Mouse (Mus musculus) embryonic facial prominence, embryonic 12.5 days (tissue): ENCODE measurements around the gene Slc22a3. TPM values are rescaled to one million over a fixed set of nuclear protein-coding genes. Genes with fewer than 3 reads are reported as not detected.
A peak's percentile ranks its signal among the peaks of the same experiment; 100 is the strongest.

Source experiments
- ATAC-seq: fragments of 200-750 bp; cut with Nextera tagmentation; 2 replicates; pipeline ENCODE4 v1.8.0; 2017; ENCODE audit not compliant: insufficient number of reproducible peaks, insufficient read depth, low FRiP score, low TSS enrichment
- H3K27ac ChIP-seq: fragments of 300-500 bp; sonication (generic); 2 replicates; pipeline ENCODE4 v1.5.1; 2016; ENCODE audit warnings: mild to moderate bottlenecking
- H3K27me3 ChIP-seq: fragments of 300-500 bp; sonication (generic); 2 replicates; pipeline ENCODE4 v1.6.1; 2016; ENCODE audit warnings: mild to moderate bottlenecking, moderate library complexity
- H3K36me3 ChIP-seq: fragments of 300-500 bp; sonication (generic); 2 replicates; pipeline ENCODE4 v1.6.1; 2016; ENCODE audit warnings: mild to moderate bottlenecking
- H3K4me1 ChIP-seq: fragments of 300-500 bp; sonication (generic); 2 replicates; pipeline ENCODE4 v1.6.1; 2016
- H3K4me2 ChIP-seq: fragments of 300-500 bp; sonication (generic); replicated peaks from 2 replicates; pipeline ENCODE4 v1.6.1; 2016; ENCODE audit warnings: mild to moderate bottlenecking, moderate library complexity
- H3K4me3 ChIP-seq: fragments of 300-500 bp; sonication (generic); 2 replicates; pipeline ENCODE4 v1.5.1; 2016; ENCODE audit warnings: mild to moderate bottlenecking
- H3K9ac ChIP-seq: fragments of 300-500 bp; sonication (generic); 2 replicates; pipeline ENCODE4 v1.6.1; 2016; ENCODE audit warnings: mild to moderate bottlenecking, moderate library complexity
- H3K9me3 ChIP-seq: fragments of 300-500 bp; sonication (generic); 2 replicates; pipeline ENCODE4 v1.6.1; 2016; ENCODE audit warnings: mild to moderate bottlenecking, moderate library complexity
- WGBS: fragments of 180-500 bp; shearing (Covaris S2); methylation state at CpG from one replicate; pipeline ENCODE4 v1.1.7; 2016; 5-methylcytosine and 5-hydroxymethylcytosine counted together
- polyA plus RNA-seq: library from polyadenylated mRNA; unstranded; fragments of >200 nt; fragmentation: Nextera tagmentation; extraction: Ambion mirVana; gene quantifications from 2 replicates; pipeline ENCODE4 v1.2.1, GENCODE M21; 2016

The Slc22a3 gene
- polyA plus RNA-seq, 1 experiment from 2014 or later: 0.26 TPM

DNA sequence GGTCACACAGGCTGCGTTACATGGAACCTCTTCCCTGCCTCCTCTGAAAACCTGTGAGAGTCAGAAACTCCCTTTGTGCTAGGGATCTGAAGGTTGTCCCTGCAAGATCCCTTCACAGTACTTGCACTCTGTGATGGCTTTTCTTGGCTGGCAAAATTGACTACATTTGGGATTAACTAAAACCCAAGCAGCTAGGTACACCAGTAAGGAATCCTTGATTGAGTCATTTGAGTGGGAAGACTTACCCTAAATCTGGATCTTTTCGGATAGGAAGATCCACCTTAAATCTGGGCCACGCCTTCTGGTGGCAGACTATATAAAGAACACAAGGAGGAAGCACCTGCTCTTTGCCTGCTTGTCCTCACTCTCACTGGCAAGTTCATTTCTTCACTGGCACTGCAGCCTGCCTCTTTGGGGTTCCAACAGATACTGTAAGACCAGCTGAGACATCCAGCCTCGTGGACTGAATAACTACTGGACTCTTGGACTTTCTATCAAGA lies 41.0 kb downstream of the Slc22a3 start:
- 76% methylated on average over 4 of the region's 4 CpGs for WGBS

DNA sequence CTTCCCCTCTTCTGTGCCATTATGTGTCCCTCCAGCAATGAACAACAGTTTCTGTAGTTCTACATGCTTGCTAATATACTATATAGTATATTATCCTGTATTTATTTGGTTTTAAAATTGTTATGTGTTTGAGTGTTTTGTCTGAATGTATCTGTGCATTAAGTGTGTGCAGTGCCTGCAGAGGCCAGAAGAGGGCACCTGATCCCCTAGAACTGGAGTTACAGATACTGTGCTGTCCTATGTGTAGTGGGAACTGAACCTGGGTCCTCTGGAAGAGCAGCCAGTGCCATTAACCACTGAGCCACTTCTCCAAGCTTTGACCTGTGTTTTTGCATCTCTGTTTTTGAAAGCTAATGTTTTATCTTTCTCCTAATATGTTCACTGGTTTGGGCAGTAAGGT lies 46.3 kb downstream of the Slc22a3 start:
- Histone ChIP-seq H3K27me3 (no peaks in the 10 kb centered on the region), H3K4me1 (no peaks in the 10 kb centered on the region), H3K27ac (no peak overlapping the region), H3K4me2 (no peak overlapping the region), H3K36me3 (no peaks in the 10 kb centered on the region), H3K4me3 (no peak overlapping the region), H3K9ac (no peak overlapping the region), H3K9me3 (no peaks in the 10 kb centered on the region)
- ATAC-seq: no peak

More for the DNA sequence above, 41.0 kb downstream of the Slc22a3 start:
- no peaks in the 10 kb centered on the region for H3K36me3 ChIP-seq
- H3K4me1 ChIP-seq: no peaks in the 10 kb centered on the region
- no peaks in the 10 kb centered on the region for H3K9me3 ChIP-seq
- no peaks in the 10 kb centered on the region for H3K27me3 ChIP-seq
- H3K4me2 ChIP-seq: no peak overlapping the region
- H3K4me3 ChIP-seq: no peak overlapping the region
- no peak overlapping the region for H3K27ac ChIP-seq
- H3K9ac ChIP-seq: no peak overlapping the region
- ATAC-seq: no peak

DNA sequence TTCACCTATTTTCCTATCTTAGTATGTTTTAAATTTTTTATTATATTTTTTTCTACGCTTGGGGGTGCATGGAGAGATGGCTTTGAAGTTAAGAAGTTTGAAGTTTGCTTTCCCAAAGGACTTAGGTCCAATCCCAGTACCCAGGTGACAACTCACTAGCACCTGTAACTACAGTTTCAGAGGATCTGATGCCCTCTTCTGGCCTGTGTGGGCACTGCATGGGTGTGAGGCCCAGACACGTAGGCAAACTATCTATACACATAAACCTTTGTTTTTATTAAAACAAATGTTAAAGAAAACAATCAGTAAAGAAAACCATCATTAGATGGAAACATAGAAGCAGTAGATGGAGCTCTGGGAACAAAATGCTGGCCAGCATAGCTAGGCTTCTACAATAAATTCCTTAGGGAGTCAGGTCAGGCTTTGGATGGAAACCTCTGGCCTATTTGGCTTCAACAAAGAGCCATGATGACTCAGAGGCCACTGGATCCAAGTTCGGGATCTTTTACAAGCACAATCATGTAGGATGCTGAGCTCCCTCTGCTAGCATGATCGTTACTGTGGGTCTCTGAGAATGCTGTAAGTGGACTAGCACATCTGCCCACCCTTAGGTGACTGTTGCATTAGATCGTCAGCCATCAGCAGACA lies 52.2 kb downstream of the Slc22a3 start:
- no peaks in the 10 kb centered on the region for H3K27me3 ChIP-seq
- H3K27ac ChIP-seq: no peak overlapping the region
- no peaks in the 10 kb centered on the region for H3K9me3 ChIP-seq
- H3K4me1 ChIP-seq: no peaks in the 10 kb centered on the region
- no peak for ATAC-seq
- no peak overlapping the region for H3K4me3 ChIP-seq
- H3K9ac ChIP-seq: no peak overlapping the region
- no peaks in the 10 kb centered on the region for H3K36me3 ChIP-seq
- WGBS: 79% methylated on average over 5 of the region's 5 CpGs
- no peak overlapping the region for H3K4me2 ChIP-seq

GRCm38 (mm10) chr17:12453691-12454090 lies 53.8 kb downstream of the Slc22a3 start:
- Histone ChIP-seq H3K9me3 (no peaks in the 10 kb centered on the region), H3K27me3 (no peaks in the 10 kb centered on the region), H3K4me2 (no peak overlapping the region), H3K36me3 (no peaks in the 10 kb centered on the region), H3K4me3 (no peak overlapping the region), H3K9ac (no peak overlapping the region), H3K27ac (no peak overlapping the region), H3K4me1 (no peaks in the 10 kb centered on the region)
- ATAC-seq: no peak
- 75% methylated on average over 6 of the region's 6 CpGs for WGBS

- Histone ChIP-seq H3K36me3 (no peaks in the 10 kb centered on the region), H3K27ac (no peak overlapping the region), H3K4me1 (no peaks in the 10 kb centered on the region), H3K27me3 (no peaks in the 10 kb centered on the region), H3K4me3 (no peak overlapping the region), H3K4me2 (no peak overlapping the region), H3K9me3 (no peaks in the 10 kb centered on the region), H3K9ac (no peak overlapping the region)
- ATAC-seq: no peak
- 72% methylated on average over 11 of the region's 11 CpGs for WGBS
Observed at GRCm38 (mm10) chr17:12452862-12453531, 54.5 kb downstream of the Slc22a3 start.

GRCm38 (mm10) chr17:12451234-12451633 lies 56.3 kb downstream of the Slc22a3 start:
- ATAC-seq: no peak
- Histone ChIP-seq H3K36me3 (no peaks in the 10 kb centered on the region), H3K27ac (no peak overlapping the region), H3K27me3 (no peaks in the 10 kb centered on the region), H3K4me3 (no peak overlapping the region), H3K9me3 (no peaks in the 10 kb centered on the region), H3K9ac (no peak overlapping the region), H3K4me1 (no peaks in the 10 kb centered on the region), H3K4me2 (no peak overlapping the region)
- WGBS: 56% methylated on average over 4 of the region's 4 CpGs

DNA sequence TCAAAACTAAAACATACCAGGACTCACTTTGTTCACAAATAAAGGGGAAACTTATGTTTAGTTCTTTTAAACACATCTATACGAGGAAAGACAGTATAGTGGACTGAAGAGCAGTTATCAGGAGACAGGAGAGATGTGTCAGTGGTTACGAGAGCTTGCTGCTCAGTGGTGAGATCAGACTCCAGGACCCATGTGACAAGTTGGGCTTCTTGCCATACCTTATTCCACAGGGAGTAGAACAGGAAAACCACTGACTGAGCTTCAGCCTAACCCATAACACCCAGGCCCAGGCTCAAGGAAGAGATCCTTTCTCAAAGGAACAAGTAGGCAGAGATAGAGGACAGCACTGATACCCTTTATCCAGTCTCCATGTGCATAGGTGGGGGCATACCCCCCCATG lies 62.9 kb downstream of the Slc22a3 start:
- no peak overlapping the region for H3K4me2 ChIP-seq
- no peak for ATAC-seq
- H3K4me1 ChIP-seq: no peaks in the 10 kb centered on the region
- 77% methylated on average over 2 of the region's 2 CpGs for WGBS
- H3K27me3 ChIP-seq: no peaks in the 10 kb centered on the region
- no peak overlapping the region for H3K4me3 ChIP-seq
- no peaks in the 10 kb centered on the region for H3K36me3 ChIP-seq
- H3K9ac ChIP-seq: no peak overlapping the region
- H3K27ac ChIP-seq: no peak overlapping the region
- H3K9me3 ChIP-seq: no peaks in the 10 kb centered on the region

DNA sequence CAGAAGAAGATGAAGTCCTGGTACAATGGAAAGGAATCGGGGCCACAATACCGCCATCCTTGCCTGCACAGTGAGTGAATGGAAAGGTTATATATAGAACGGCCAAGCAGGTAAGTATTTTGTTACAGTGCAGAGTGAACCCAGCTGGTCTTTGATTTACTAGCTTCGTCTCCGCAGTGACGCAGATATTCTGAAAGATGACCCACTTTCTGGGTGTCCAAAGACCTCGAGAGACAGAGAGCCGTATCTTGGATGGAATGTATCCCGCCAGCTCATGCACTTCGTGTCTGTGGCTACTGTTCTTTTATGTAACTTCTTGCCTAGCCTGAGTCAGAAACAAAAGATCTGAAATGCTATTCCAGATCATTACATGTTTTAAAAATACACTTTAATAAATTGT lies 69.7 kb downstream of the Slc22a3 start:
- Histone ChIP-seq H3K4me1 (no peaks in the 10 kb centered on the region), H3K27me3 (no peaks in the 10 kb centered on the region), H3K36me3 (no peaks in the 10 kb centered on the region), H3K27ac (no peak overlapping the region), H3K9me3 (no peaks in the 10 kb centered on the region), H3K9ac (no peak overlapping the region), H3K4me2 (no peak overlapping the region), H3K4me3 (no peak overlapping the region)
- WGBS: 77% methylated on average over 10 of the region's 10 CpGs
- no peak for ATAC-seq

- Histone ChIP-seq H3K9me3 (no peaks in the 10 kb centered on the region), H3K4me1 (peaks cover 8% of the 10 kb centered on the region; the same call in 1 of the 2 replicates), H3K36me3 (no peaks in the 10 kb centered on the region), H3K9ac (no peak overlapping the region), H3K27me3 (no peaks in the 10 kb centered on the region), H3K27ac (no peak overlapping the region), H3K4me2 (no peak overlapping the region), H3K4me3 (no peak overlapping the region)
- WGBS: 53% methylated on average over 5 of the region's 5 CpGs
- 0 out of 2 replicates have a peak, but pooled peaks have one; percentile 35 for ATAC-seq
Observed at GRCm38 (mm10) chr17:12431707-12432106, 75.8 kb downstream of the Slc22a3 start.

GRCm38 (mm10) chr17:12428369-12428768 lies 79.1 kb downstream of the Slc22a3 start:
- H3K27me3 ChIP-seq: no peaks in the 10 kb centered on the region; the same call in 1 of the 2 replicates
- no peak overlapping the region for H3K4me2 ChIP-seq
- H3K4me3 ChIP-seq: no peak overlapping the region
- H3K9me3 ChIP-seq: no peaks in the 10 kb centered on the region
- no peak overlapping the region for H3K9ac ChIP-seq
- H3K36me3 ChIP-seq: no peaks in the 10 kb centered on the region
- no peak overlapping the region for H3K27ac ChIP-seq
- H3K4me1 ChIP-seq: peaks cover 8% of the 10 kb centered on the region; the same call in 1 of the 2 replicates
- ATAC-seq: peak; percentile 80

GRCm38 (mm10) chr17:12427156-12427555 lies 80.3 kb downstream of the Slc22a3 start:
- Histone ChIP-seq H3K4me2 (no peak overlapping the region), H3K4me3 (no peak overlapping the region), H3K27me3 (no peaks in the 10 kb centered on the region; the same call in 1 of the 2 replicates), H3K36me3 (no peaks in the 10 kb centered on the region), H3K27ac (no peak overlapping the region), H3K9ac (no peak overlapping the region), H3K9me3 (no peaks in the 10 kb centered on the region), H3K4me1 (peaks cover 8% of the 10 kb centered on the region; the same call in 1 of the 2 replicates)
- ATAC-seq: no peak
- WGBS: 55% methylated on average over 3 of the region's 3 CpGs

GRCm38 (mm10) chr17:12422143-12422542 lies 85.4 kb downstream of the Slc22a3 start:
- no peak for ATAC-seq
- Histone ChIP-seq H3K27ac (no peak overlapping the region), H3K9ac (no peak overlapping the region), H3K4me2 (no peak overlapping the region), H3K36me3 (no peaks in the 10 kb centered on the region), H3K9me3 (no peaks in the 10 kb centered on the region), H3K4me3 (no peak overlapping the region), H3K4me1 (peaks cover 5% of the 10 kb centered on the region; the same call in 1 of the 2 replicates), H3K27me3 (no peaks in the 10 kb centered on the region; the same call in 1 of the 2 replicates)
- WGBS: 79% methylated on average over 1 of the region's 1 CpGs
